Mouse (Mus musculus) thymus, postnatal 4 days (tissue): ENCODE results near the gene Cyp3a59.
A peak's percentile ranks its signal among the peaks of the same experiment; 100 is the strongest.
"Not testable (repeated sequence)": the region's sequence is repeated elsewhere in the genome, so short reads cannot be mapped to it uniquely, and the experiment has no call there.

ENCODE experiments used
- DNase-seq: peaks from one replicate; pipeline ENCODE4 v3.0.0; 2021

The Cyp3a59 gene

GRCm38 (mm10) chr5:146078945-146079344, at the start of gene Cyp3a59:
TSS of gene Cyp3a59 (plus strand) at chr5:146079257.
- DNase-seq = not testable (repeated sequence)

- DNase-seq = no peak
Measured at GRCm38 (mm10) chr5:146070099-146070498, 9.0 kb upstream of the Cyp3a59 start.

GRCm38 (mm10) chr5:146147903-146148302, 68.8 kb downstream of the Cyp3a59 start:
- DNase-seq = peak; percentile 58

GRCm38 (mm10) chr5:146150454-146150853, 71.4 kb downstream of the Cyp3a59 start:
- no peak for DNase-seq

- not testable (repeated sequence) for DNase-seq
Measured at GRCm38 (mm10) chr5:146158326-146158725, 79.3 kb downstream of the Cyp3a59 start.

- DNase-seq = not testable (repeated sequence)
Measured at GRCm38 (mm10) chr5:146160439-146160838, 81.4 kb downstream of the Cyp3a59 start, which contains the start of gene Gm5565. TSS of gene Gm5565 (minus strand) at chr5:146160539.
